Mouse (Mus musculus) testis, adult 2 months (tissue): ENCODE results near the gene Gm20532. TPM values are rescaled to one million over a fixed set of nuclear protein-coding genes. Genes with fewer than 3 reads are reported as not detected.

Experiments
- H3K27ac ChIP-seq: fragments of 200-500 bp; 2 replicates; pipeline ENCODE4 v1.5.1; 2012; ENCODE audit warnings: low read depth, low read length; ENCODE audit not compliant: control insufficient read depth, insufficient read depth
- H3K27me3 ChIP-seq: fragments of 200-500 bp; 2 replicates; pipeline ENCODE4 v1.6.1; 2012; ENCODE audit warnings: mild to moderate bottlenecking, low read length, moderate library complexity; ENCODE audit not compliant: control insufficient read depth, insufficient read depth
- H3K36me3 ChIP-seq: fragments of 200-500 bp; 2 replicates; pipeline ENCODE4 v1.6.1; 2012; ENCODE audit warnings: mild to moderate bottlenecking, low read length; ENCODE audit not compliant: control insufficient read depth, insufficient read depth
- H3K4me1 ChIP-seq: fragments of 200-500 bp; 2 replicates; pipeline ENCODE4 v1.6.1; 2012; ENCODE audit warnings: low read length; ENCODE audit not compliant: control insufficient read depth, insufficient read depth
- H3K4me3 ChIP-seq: fragments of 200-500 bp; 2 replicates; pipeline ENCODE4 v1.5.1; 2012; ENCODE audit warnings: low read depth, mild to moderate bottlenecking, low read length, moderate library complexity, mixed read lengths; ENCODE audit not compliant: control insufficient read depth
- CTCF ChIP-seq: fragments of 200-500 bp; IDR thresholded peaks from 2 replicates; pipeline ENCODE4 v1.5.1; 2012; ENCODE audit warnings: low read depth, mild to moderate bottlenecking, inconsistent platforms, low read length, moderate library complexity; ENCODE audit not compliant: control insufficient read depth, insufficient read depth, insufficient replicate concordance
- POLR2A ChIP-seq: fragments of 200-500 bp; IDR thresholded peaks from 2 replicates; pipeline ENCODE4 v1.6.1; 2012; ENCODE audit warnings: low read depth, mild to moderate bottlenecking, inconsistent platforms, low read length, moderate library complexity; ENCODE audit not compliant: control insufficient read depth
- polyA plus RNA-seq: library from polyadenylated mRNA; depleted of rRNA; stranded (reverse); fragments of >200 nt; gene quantifications from 2 replicates; pipeline ENCODE4 v1.2.3, GENCODE M21; 2012

Gm20532 gene
- polyA plus RNA-seq, 1 experiment: not detected

- no peak for TF ChIP-seq CTCF
- no peak for TF ChIP-seq POLR2A
- H3K36me3 ChIP-seq: no peaks in the 10 kb centered on the region; the same call in 1 of the 2 replicates
- H3K27me3 ChIP-seq: no peaks in the 10 kb centered on the region
- H3K4me3 ChIP-seq: no peak overlapping the region
- H3K27ac ChIP-seq: no peak overlapping the region
- H3K4me1 ChIP-seq: peaks cover 12% of the 10 kb centered on the region
Observed at GRCm38 (mm10) chr2:26638572-26638971, 52.1 kb downstream of the Gm20532 start.

GRCm38 (mm10) chr2:26639083-26639482 is 52.6 kb downstream of the Gm20532 start:
- no peak overlapping the region for H3K27ac ChIP-seq
- peaks cover 12% of the 10 kb centered on the region for H3K4me1 ChIP-seq
- peak overlapping the region; percentile 99 for H3K4me3 ChIP-seq
- H3K27me3 ChIP-seq: no peaks in the 10 kb centered on the region
- TF ChIP-seq POLR2A (no peak), CTCF (peak; percentile 37; the same call in 1 of the 2 replicates)
- H3K36me3 ChIP-seq: no peaks in the 10 kb centered on the region; the same call in 1 of the 2 replicates

GRCm38 (mm10) chr2:26639838-26640830 is 53.7 kb downstream of the Gm20532 start:
- Histone ChIP-seq H3K36me3 (no peaks in the 10 kb centered on the region; the same call in 1 of the 2 replicates), H3K4me1 (peaks cover 12% of the 10 kb centered on the region), H3K4me3 (peak overlapping the region; percentile 99), H3K27me3 (no peaks in the 10 kb centered on the region), H3K27ac (peak overlapping the region; percentile 96)
- TF ChIP-seq POLR2A (peak; percentile 99), CTCF (peak; percentile 93)

- H3K27me3 ChIP-seq: no peaks in the 10 kb centered on the region
- TF ChIP-seq CTCF (no peak), POLR2A (no peak)
- peaks cover 12% of the 10 kb centered on the region for H3K4me1 ChIP-seq
- H3K36me3 ChIP-seq: no peaks in the 10 kb centered on the region; the same call in 1 of the 2 replicates
- peak overlapping the region; percentile 96 for H3K27ac ChIP-seq
- no peak overlapping the region for H3K4me3 ChIP-seq
Observed at GRCm38 (mm10) chr2:26641006-26641647, 54.7 kb downstream of the Gm20532 start.

GRCm38 (mm10) chr2:26643942-26644341 is 57.5 kb downstream of the Gm20532 start:
- H3K27me3 ChIP-seq: no peaks in the 10 kb centered on the region
- no peak overlapping the region for H3K4me3 ChIP-seq
- peaks cover 9% of the 10 kb centered on the region for H3K4me1 ChIP-seq
- TF ChIP-seq POLR2A (no peak), CTCF (no peak)
- no peaks in the 10 kb centered on the region for H3K36me3 ChIP-seq
- H3K27ac ChIP-seq: no peak overlapping the region

- TF ChIP-seq POLR2A (no peak), CTCF (peak; percentile 100)
- Histone ChIP-seq H3K36me3 (no peaks in the 10 kb centered on the region), H3K4me3 (no peak overlapping the region)
Observed at GRCm38 (mm10) chr2:26646643-26647293, 60.3 kb downstream of the Gm20532 start.

More at GRCm38 (mm10) chr2:26646643-26647293, 60.3 kb downstream of the Gm20532 start:
- Histone ChIP-seq H3K27ac (no peak overlapping the region), H3K4me1 (no peaks in the 10 kb centered on the region), H3K27me3 (no peaks in the 10 kb centered on the region)
